Mouse (Mus musculus) midbrain, embryonic 10.5 days (tissue): ENCODE data around the gene Kcnh1. TPM values are rescaled to one million over a fixed set of nuclear protein-coding genes. Genes with fewer than 3 reads are reported as not detected.

Source experiments
- DNase-seq: peaks from one replicate; pipeline ENCODE4 v3.0.0-alpha.2; 2017; ENCODE audit warnings: low spot score
- H3K27ac ChIP-seq: fragments of 300-500 bp; sonication (generic); replicated peaks from 2 replicates; pipeline ENCODE4 v1.5.1; 2016; ENCODE audit warnings: mild to moderate bottlenecking
- H3K27me3 ChIP-seq: fragments of 300-500 bp; sonication (generic); 2 replicates; pipeline ENCODE4 v1.6.1; 2016; ENCODE audit warnings: low read depth, mild to moderate bottlenecking; ENCODE audit not compliant: poor library complexity, severe bottlenecking
- H3K36me3 ChIP-seq: fragments of 300-500 bp; sonication (generic); 2 replicates; pipeline ENCODE4 v1.6.1; 2016; ENCODE audit warnings: mild to moderate bottlenecking, moderate library complexity
- H3K4me1 ChIP-seq: fragments of 300-500 bp; sonication (generic); 2 replicates; pipeline ENCODE4 v1.6.1; 2016
- H3K4me3 ChIP-seq: fragments of 300-500 bp; sonication (generic); 2 replicates; pipeline ENCODE4 v1.5.1; 2016; ENCODE audit warnings: mild to moderate bottlenecking, moderate library complexity
- H3K9me3 ChIP-seq: fragments of 300-500 bp; sonication (generic); replicated peaks from 2 replicates; pipeline ENCODE4 v1.6.1; 2016; ENCODE audit warnings: mild to moderate bottlenecking
- WGBS: fragments of 180-500 bp; shearing (Covaris S2); methylation state at CpG from one replicate; pipeline ENCODE4 v1.1.7; 2016; 5-methylcytosine and 5-hydroxymethylcytosine counted together
- polyA plus RNA-seq: library from polyadenylated mRNA; unstranded; fragments of >200 nt; fragmentation: Nextera tagmentation; extraction: Ambion mirVana; gene quantifications from 2 replicates; pipeline ENCODE4 v1.2.1, GENCODE M21; 2016

Gene Kcnh1
- polyA plus RNA-seq, 1 experiment from 2014 or later: 0.32 TPM

DNA sequence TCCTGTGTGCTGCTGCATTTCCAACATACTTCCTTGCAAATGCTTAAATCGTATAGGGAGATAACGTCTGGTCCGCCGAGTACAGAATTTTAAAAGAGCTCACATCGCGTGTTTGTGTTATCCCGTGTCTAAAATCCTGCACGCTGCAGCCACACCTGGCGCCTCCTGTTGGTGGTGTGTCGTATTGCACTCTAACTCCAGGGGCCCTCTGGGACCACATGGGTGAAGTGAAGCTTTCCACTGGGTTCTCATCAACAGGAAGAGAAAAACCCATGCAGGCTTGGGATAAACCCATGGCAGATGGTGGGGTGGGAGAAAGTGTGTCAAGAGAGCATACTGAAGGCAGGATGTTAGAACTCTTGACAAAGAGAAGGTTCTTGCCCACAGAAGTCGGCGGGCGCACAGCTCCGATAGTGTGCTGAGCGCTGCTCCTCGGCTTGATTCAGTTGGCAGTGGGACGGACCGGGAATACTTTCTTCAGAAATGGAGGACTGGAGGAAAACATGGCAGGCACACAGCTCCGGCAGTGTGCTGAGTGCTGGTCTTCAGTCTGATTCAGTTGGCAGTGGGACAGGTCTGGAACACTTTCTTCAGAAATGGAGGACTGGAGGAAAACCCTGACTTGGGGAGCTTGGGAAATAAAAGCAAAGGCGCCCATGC, 253.6 kb downstream of the Kcnh1 start:
- no peak overlapping the region for H3K27ac ChIP-seq
- H3K27me3 ChIP-seq: no peaks in the 10 kb centered on the region
- DNase-seq: peak; percentile 31
- H3K36me3 ChIP-seq: no peaks in the 10 kb centered on the region
- 83% methylated on average over 20 of the region's 20 CpGs for WGBS
- no peak overlapping the region for H3K4me3 ChIP-seq
- H3K4me1 ChIP-seq: peaks cover 9% of the 10 kb centered on the region; the same call in 1 of the 2 replicates
- no peaks in the 10 kb centered on the region for H3K9me3 ChIP-seq

DNA sequence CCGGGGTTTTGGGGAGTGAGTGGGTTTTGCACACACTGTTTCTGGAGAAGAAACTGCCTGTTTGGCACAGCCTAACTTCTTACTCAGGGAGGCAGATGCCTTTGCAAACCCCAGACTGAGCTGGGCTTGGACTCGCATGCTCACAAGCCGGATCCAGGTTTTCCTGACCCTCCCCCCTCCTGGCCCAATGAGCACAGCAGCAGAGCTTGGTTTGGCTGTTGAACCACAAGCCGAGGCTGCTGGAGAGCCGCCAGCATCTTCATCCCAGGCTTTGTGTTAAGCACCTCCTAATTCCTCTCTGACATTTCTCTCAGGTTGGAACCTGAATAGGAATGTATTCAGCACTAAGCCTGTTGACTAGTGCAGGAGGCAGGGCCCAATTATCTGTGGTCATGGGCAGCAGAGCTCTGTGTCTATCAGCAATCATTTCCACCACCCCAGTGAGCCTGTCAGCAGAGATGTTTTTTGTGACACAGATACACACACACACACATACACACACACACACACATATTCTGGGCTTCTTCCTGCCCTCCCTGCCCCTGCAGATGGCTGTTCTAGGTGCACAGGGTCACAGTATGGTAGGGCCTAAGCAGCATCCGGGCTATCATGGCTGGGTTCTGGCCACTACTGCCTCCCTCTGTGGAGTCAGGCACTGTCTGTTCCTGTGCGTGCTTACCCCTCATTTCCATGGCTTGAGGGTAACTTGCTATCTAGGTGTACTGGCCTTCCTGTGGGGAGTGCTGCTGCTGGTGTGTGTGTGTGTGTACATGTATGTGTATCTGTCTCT, 254.3 kb downstream of the Kcnh1 start:
- Histone ChIP-seq H3K27ac (no peak overlapping the region), H3K4me1 (peaks cover 9% of the 10 kb centered on the region; the same call in 1 of the 2 replicates), H3K9me3 (no peaks in the 10 kb centered on the region), H3K27me3 (no peaks in the 10 kb centered on the region), H3K4me3 (no peak overlapping the region), H3K36me3 (no peaks in the 10 kb centered on the region)
- 56% methylated on average over 7 of the region's 7 CpGs for WGBS
- DNase-seq: no peak

DNA sequence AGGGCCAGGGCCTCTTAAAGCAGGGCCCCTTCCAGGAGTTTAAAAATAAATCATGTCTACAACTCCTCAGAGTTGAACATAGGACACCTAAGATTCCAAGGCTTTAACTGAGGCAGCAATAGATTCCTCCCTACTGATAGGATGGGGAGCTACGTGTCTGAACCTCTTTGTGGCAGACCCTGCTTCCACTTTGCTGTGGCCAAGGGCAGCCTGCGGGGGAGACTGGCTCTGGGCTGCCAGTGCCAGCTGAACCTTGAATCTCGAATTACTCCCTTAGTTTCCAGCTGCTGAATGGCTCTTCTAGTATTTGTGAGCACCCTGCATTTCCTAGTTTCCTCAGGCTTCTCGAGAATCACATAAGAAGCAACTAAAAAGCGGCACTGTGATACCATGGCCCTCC, 255.6 kb downstream of the Kcnh1 start:
- 68% methylated on average over 5 of the region's 5 CpGs for WGBS
- DNase-seq: no peak
- peaks cover 9% of the 10 kb centered on the region; the same call in 1 of the 2 replicates for H3K4me1 ChIP-seq
- H3K4me3 ChIP-seq: no peak overlapping the region
- H3K9me3 ChIP-seq: no peaks in the 10 kb centered on the region
- H3K36me3 ChIP-seq: no peaks in the 10 kb centered on the region
- H3K27ac ChIP-seq: no peak overlapping the region
- no peaks in the 10 kb centered on the region for H3K27me3 ChIP-seq

DNA sequence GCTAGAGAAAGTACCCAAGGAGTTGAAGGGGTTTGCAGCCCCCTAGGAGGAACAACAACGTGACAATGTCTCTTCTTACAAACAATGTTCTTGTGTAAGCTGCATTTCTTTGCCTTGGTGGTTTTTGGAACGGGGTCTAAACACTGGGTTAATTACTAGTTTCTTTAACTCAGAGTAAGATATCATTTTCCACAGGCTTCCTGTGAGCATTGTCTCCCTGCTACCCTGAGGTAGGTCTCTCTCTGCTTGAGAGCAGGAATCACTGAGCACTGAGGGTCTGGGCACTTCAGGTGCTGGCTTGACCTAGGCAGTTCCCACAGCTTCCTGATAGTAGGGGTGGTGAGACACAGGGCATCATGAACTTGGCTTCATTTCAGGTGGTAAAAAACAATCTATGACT, 257.1 kb downstream of the Kcnh1 start:
- no peaks in the 10 kb centered on the region for H3K27me3 ChIP-seq
- no peak for DNase-seq
- no peaks in the 10 kb centered on the region for H3K9me3 ChIP-seq
- H3K4me1 ChIP-seq: peaks cover 9% of the 10 kb centered on the region; the same call in 1 of the 2 replicates
- no peak overlapping the region for H3K27ac ChIP-seq
- WGBS: 75% methylated on average over 2 of the region's 2 CpGs
- H3K4me3 ChIP-seq: no peak overlapping the region
- H3K36me3 ChIP-seq: no peaks in the 10 kb centered on the region

DNA sequence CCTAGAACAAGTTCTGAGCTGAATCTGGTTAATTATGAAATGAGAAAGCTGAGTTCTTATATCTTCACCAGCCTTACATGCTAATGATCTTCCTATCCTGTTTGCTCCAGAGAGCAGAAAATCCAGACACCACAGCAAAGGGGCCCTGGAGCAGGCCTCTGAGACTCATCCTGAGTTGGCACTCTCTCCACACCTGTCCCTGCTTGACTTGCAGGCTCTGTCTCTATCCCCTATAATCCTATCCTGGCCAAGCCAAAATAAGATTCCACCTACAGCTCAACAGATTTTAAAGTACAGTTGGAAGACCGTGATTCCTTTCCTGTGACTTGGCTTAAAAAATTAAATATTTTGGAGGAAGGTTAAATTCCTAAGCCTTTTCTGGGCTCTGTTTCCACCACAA, 257.9 kb downstream of the Kcnh1 start:
- Histone ChIP-seq H3K9me3 (no peaks in the 10 kb centered on the region), H3K27me3 (no peaks in the 10 kb centered on the region), H3K4me3 (no peak overlapping the region), H3K36me3 (no peaks in the 10 kb centered on the region), H3K4me1 (peaks cover 9% of the 10 kb centered on the region; the same call in 1 of the 2 replicates), H3K27ac (no peak overlapping the region)
- 91% methylated on average over 1 of the region's 1 CpGs for WGBS
- no peak for DNase-seq

DNA sequence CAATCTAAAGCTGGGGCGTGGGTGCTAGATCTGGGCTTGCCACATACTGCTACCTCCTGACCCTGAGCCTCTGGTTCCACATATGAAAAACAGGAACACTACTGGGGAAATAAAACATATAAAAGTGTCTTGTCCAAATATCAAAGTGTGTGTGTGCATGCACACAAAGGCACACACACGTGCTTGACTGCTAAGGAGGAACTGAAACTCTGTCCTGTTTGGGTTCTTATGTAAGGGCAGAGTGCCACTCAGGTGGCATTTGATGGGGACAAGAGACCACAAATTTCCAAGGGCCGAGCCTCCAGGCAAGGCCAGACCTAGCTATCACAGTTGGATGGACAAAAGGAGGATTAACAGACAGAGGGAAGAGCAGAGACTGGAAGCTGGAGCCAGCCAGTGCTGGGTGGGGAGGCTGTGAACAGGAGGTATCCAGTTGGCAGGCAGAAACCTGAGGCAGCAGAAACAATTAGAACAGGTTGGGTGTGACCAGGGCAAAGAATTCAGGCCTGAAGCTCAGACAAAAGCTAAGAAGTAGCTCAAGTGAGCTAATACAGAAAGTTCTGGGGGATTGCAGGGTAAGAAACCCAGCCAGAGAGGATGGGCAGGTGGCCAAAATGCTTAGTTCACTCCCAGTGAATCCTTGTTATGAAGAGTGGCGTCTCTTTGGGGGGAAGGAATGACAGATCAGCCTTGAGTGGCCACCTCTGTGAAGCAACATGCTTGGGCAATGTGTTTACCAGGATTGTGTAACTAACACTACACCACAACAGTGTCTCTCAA, 259.2 kb downstream of the Kcnh1 start:
- no peak overlapping the region for H3K4me3 ChIP-seq
- H3K27ac ChIP-seq: no peak overlapping the region
- H3K9me3 ChIP-seq: no peaks in the 10 kb centered on the region
- WGBS: 69% methylated on average over 4 of the region's 4 CpGs
- no peaks in the 10 kb centered on the region for H3K36me3 ChIP-seq
- DNase-seq: no peak
- H3K4me1 ChIP-seq: peaks cover 8% of the 10 kb centered on the region
- no peaks in the 10 kb centered on the region for H3K27me3 ChIP-seq

DNA sequence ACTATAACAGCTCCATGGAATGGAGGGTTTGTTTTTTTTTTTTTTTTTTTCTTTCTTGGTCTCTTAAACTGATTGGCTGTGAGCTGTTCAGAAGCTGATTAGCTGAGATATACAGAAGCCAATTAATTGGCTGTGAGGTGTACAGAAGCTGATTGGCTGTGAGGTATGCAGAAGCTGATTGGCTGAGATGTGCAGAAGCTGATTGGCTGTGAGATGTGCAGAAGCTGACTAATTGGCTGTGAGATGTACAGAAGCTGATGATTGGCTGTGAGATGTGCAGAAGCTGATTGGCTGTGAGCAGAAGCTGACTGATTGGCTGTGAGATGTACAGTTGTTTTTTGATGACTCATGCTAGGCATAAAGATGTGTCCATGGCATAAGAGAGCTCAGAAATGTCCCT, 259.9 kb downstream of the Kcnh1 start:
- Histone ChIP-seq H3K27me3 (no peaks in the 10 kb centered on the region), H3K4me3 (no peak overlapping the region), H3K36me3 (no peaks in the 10 kb centered on the region), H3K27ac (no peak overlapping the region), H3K4me1 (peaks cover 10% of the 10 kb centered on the region; the same call in 1 of the 2 replicates), H3K9me3 (no peaks in the 10 kb centered on the region)
- DNase-seq: no peak

DNA sequence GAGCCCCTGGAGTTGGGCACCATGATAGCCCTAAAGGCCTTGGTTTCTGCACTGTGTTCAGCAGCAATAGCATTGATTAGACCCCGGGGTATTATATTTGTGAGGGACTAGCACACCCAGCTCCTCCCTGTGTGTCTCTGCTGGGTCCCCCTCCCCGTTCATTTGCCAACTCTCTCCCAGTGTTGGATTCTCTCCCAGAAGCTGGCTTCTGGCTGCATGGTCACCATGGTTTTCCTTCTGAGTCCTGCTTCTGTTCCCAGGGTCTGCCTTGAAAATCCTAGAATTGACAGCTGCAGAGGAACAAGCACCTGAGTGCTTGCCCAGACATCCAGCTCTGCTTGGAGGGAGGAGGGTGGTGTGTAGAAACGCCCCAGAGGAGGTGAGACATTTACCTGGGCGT, 261.1 kb downstream of the Kcnh1 start:
- no peak for DNase-seq
- no peaks in the 10 kb centered on the region for H3K36me3 ChIP-seq
- no peak overlapping the region for H3K27ac ChIP-seq
- H3K4me3 ChIP-seq: no peak overlapping the region
- H3K27me3 ChIP-seq: no peaks in the 10 kb centered on the region
- no peaks in the 10 kb centered on the region for H3K9me3 ChIP-seq
- H3K4me1 ChIP-seq: peaks cover 10% of the 10 kb centered on the region; the same call in 1 of the 2 replicates
- WGBS: 80% methylated on average over 4 of the region's 4 CpGs

DNA sequence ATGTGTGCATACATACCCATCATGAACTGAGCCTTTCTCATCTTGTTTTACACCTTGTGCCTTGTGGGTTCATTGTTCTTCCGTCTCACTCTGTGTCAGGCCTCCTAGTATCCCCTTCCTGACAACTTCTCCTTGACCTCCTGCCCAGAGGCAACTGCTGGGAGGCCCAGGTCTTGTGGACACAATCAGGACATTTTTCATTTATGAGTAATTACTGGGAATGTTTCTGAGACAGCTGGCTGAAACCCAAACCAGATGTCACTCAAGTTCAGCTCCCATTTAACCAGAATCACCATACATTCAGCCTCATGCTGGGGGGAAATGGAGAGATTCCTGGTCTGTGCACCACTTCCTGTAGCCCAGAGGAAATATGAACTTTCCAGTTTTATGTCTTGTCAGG, 263.9 kb downstream of the Kcnh1 start:
- Histone ChIP-seq H3K36me3 (no peaks in the 10 kb centered on the region), H3K27me3 (no peaks in the 10 kb centered on the region), H3K4me1 (peaks cover 14% of the 10 kb centered on the region), H3K4me3 (no peak overlapping the region), H3K9me3 (no peaks in the 10 kb centered on the region), H3K27ac (no peak overlapping the region)
- 70% methylated on average over 1 of the region's 1 CpGs for WGBS
- no peak for DNase-seq

DNA sequence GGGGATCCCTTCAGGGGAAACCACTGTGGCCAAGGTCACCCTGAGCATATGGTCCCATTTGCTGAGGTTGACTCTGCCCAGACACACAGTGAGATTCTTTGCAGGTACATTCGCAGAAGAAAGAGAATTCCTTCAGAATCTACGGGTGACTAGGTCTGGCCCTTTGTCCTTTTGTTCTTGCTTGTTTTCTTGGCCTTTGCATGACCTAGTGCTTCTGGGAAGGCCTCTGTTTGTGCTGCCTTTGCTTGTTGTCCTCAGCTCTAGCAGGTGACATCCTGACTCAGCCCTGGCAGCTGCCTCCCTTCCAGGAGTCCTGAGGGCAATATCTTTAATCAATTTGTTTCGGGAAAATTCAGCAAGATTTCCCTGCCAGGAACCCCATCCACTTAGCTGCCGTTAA, 264.4 kb downstream of the Kcnh1 start:
- no peaks in the 10 kb centered on the region for H3K27me3 ChIP-seq
- no peaks in the 10 kb centered on the region for H3K9me3 ChIP-seq
- H3K36me3 ChIP-seq: no peaks in the 10 kb centered on the region
- no peak for DNase-seq
- WGBS: 68% methylated on average over 4 of the region's 4 CpGs
- no peak overlapping the region for H3K4me3 ChIP-seq
- H3K4me1 ChIP-seq: peaks cover 14% of the 10 kb centered on the region
- H3K27ac ChIP-seq: no peak overlapping the region

DNA sequence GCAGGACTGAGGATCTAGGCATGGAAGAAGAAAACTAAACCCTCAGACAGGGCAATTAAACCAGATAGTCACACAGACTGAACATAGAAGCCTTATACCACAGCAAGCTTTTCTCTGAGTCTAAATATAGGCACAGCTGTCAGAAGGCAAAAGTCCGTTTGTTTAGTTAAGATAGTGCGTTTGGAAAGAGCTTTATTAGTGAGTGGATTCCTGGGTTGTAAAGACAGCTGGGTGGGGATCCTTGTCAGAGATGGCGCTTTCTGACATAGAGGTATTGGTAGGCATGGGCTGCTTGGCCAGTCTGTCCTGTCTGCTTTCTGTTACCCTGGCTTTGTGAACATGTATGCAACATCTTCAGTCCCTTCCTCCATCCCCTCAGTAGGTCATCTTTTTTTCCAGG, 266.5 kb downstream of the Kcnh1 start:
- 74% methylated on average over 3 of the region's 3 CpGs for WGBS
- Histone ChIP-seq H3K27me3 (no peaks in the 10 kb centered on the region), H3K27ac (no peak overlapping the region), H3K36me3 (no peaks in the 10 kb centered on the region), H3K4me1 (peaks cover 14% of the 10 kb centered on the region), H3K9me3 (no peaks in the 10 kb centered on the region), H3K4me3 (no peak overlapping the region)
- no peak for DNase-seq

DNA sequence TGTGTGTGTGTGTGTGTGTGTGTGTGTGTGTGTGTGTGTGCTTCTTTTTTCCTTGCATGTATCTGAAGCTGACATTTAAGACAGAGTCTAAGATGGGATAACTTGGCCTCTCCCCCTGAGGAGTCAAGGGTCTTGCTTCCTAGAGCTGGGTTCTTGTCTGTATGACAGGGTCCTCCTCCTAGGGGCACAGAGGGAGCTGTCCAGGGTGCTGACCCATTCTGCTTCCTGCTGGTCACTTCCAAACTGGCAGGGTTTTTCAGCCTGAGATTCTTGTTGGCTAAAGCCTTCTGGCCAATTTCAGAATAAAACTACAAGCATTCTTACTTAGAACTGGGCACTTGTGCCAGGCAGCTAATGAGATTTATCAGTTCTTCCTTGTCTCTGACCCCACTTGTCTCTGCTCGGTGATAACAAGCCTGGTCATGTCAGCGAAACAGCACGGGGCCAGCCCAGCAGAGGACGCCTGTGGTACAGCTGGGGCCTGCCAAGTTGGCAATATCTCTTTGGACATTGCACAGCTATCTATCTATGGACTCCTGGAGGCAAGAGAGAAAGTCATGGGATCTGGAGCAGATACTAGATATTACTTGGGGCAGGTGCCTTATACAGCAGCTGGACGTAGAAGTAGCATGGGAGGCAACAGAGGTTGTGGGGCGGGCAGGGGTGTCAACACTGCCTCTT, 267.1 kb downstream of the Kcnh1 start:
- H3K27me3 ChIP-seq: no peaks in the 10 kb centered on the region
- H3K4me3 ChIP-seq: no peak overlapping the region
- no peak overlapping the region for H3K27ac ChIP-seq
- H3K4me1 ChIP-seq: peaks cover 14% of the 10 kb centered on the region
- WGBS: 86% methylated on average over 6 of the region's 6 CpGs
- DNase-seq: peak; percentile 59
- H3K9me3 ChIP-seq: no peaks in the 10 kb centered on the region
- no peaks in the 10 kb centered on the region for H3K36me3 ChIP-seq
